Mouse (Mus musculus): Measurements from ENCODE around the gene Grcc10. TPM values are rescaled to one million over a fixed set of nuclear protein-coding genes. Genes with fewer than 3 reads are reported as not detected.
A peak's percentile ranks its signal among the peaks of the same experiment; 100 is the strongest.

Grcc10 gene
- polyA plus RNA-seq, 1 experiment from 2014 or later, result 498 TPM

DNA sequence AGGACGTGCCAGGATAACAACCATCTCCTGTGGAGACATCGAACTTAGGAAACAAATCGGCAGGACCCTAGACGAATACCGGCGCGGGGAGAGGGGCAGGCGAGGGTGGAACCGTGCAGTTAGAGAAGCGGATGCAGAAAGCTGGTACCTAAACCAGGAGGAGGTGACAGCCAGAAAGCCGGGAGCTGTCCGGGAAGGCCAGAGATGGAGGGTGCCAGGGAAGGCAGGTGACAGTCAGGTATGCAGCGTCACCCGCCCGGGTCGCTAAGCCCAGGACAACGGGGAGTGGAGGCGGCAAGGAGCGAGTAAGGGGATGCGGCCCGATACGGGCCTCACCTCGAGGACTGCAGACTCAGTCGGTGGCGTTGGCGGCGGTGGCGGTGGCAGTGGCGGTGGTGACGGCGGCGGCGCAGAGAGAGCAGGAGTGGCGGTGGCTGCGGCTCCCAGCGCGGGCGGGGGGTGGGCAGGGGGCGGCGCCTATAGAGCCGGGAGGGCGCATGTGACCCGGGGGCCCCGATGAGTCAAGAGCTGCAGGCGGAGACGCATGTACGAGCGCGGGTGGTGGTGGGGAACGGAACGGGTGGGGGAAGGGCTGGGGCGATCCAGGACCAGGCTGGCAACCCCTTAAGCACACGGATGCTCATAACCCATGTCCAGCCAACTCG is 28.1 kb upstream of the Grcc10 start, which contains the start of gene Eno2:
TSS of gene Eno2 (minus strand) at position 573 of the 665 bp plus-strand sequence.
- no peak within 1 kb of the TSS for H3K27ac ChIP-seq
- H3K36me3 ChIP-seq, result no peaks in the 10 kb centered on the region
- H3K27me3 ChIP-seq, result peaks cover 17% of the 10 kb centered on the region
- peak within 1 kb of the TSS; percentile 77 for H3K4me2 ChIP-seq (replicated peaks)
- H3K9me3 ChIP-seq, result no peaks in the 10 kb centered on the region
- peak; percentile 67 for ATAC-seq (ENCODE audit: insufficient number of reproducible peaks, insufficient read depth, low FRiP score, low TSS enrichment)
- H3K9ac ChIP-seq, result peak within 1 kb of the TSS; percentile 56
- WGBS, result under 1% methylated on average over 54 of the region's 54 CpGs
- H3K4me1 ChIP-seq, result peaks cover 20% of the 10 kb centered on the region
- peak within 1 kb of the TSS; percentile 46 for H3K4me3 ChIP-seq

- peak overlapping the region; percentile 77 for H3K4me2 ChIP-seq (replicated peaks)
- H3K4me1 ChIP-seq, result peaks cover 20% of the 10 kb centered on the region
- peaks cover 17% of the 10 kb centered on the region for H3K27me3 ChIP-seq
- H3K27ac ChIP-seq, result no peak overlapping the region
- H3K9me3 ChIP-seq, result no peaks in the 10 kb centered on the region
- H3K4me3 ChIP-seq, result peak overlapping the region; percentile 46
- no peak for ATAC-seq (ENCODE audit: insufficient number of reproducible peaks, insufficient read depth, low FRiP score, low TSS enrichment)
- WGBS, result 4% methylated on average over 9 of the region's 9 CpGs
- peak overlapping the region; percentile 56; the same call in 1 of the 2 replicates for H3K9ac ChIP-seq
- no peaks in the 10 kb centered on the region for H3K36me3 ChIP-seq
These were observed 27.5 kb upstream of the Grcc10 start for GRCm38 (mm10) chr6:124768704-124769044.

GRCm38 (mm10) chr6:124767920-124768703 is 26.9 kb upstream of the Grcc10 start:
- H3K27me3 ChIP-seq, result peaks cover 17% of the 10 kb centered on the region
- H3K9me3 ChIP-seq, result no peaks in the 10 kb centered on the region
- ATAC-seq (ENCODE audit: insufficient number of reproducible peaks, insufficient read depth, low FRiP score, low TSS enrichment), result peak; percentile 44; the same call in 1 of the 2 replicates
- peak overlapping the region; percentile 77 for H3K4me2 ChIP-seq (replicated peaks)
- no peaks in the 10 kb centered on the region for H3K36me3 ChIP-seq
- peaks cover 20% of the 10 kb centered on the region for H3K4me1 ChIP-seq
- peak overlapping the region; percentile 46 for H3K4me3 ChIP-seq
- 0 out of 2 replicates have a peak overlapping the region, but pooled peaks have one; percentile 36 for H3K27ac ChIP-seq
- 19% methylated on average over 19 of the region's 19 CpGs for WGBS
- H3K9ac ChIP-seq, result 0 out of 2 replicates have a peak overlapping the region, but pooled peaks have one; percentile 56

GRCm38 (mm10) chr6:124767536-124767919 is 26.4 kb upstream of the Grcc10 start:
- no peaks in the 10 kb centered on the region for H3K9me3 ChIP-seq
- no peak overlapping the region for H3K27ac ChIP-seq
- H3K27me3 ChIP-seq, result peaks cover 17% of the 10 kb centered on the region
- 0 out of 2 replicates have a peak overlapping the region, but pooled peaks have one; percentile 77 for H3K4me2 ChIP-seq (replicated peaks)
- peaks cover 20% of the 10 kb centered on the region for H3K4me1 ChIP-seq
- no peak for ATAC-seq (ENCODE audit: insufficient number of reproducible peaks, insufficient read depth, low FRiP score, low TSS enrichment)
- WGBS, result 31% methylated on average over 4 of the region's 4 CpGs
- no peak overlapping the region for H3K4me3 ChIP-seq
- H3K36me3 ChIP-seq, result no peaks in the 10 kb centered on the region
- no peak overlapping the region for H3K9ac ChIP-seq

DNA sequence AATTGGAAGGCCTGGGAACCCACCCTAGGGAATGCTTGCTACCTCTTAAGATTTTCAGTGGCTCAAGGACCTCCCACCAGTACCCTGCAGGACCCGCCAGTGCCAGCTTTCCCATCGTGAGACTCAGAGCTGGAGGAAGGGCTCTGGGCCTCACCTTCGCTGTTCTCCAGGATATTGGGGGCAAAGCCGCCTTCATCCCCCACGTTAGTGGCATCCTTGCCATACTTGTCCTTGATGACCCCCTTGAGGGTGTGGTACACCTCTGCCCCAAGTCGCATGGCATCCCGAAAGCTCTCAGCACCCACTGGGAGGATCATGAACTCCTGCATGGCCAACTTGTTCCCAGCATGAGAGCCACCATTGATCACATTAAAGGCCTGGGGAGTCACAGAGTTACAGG is 24.8 kb upstream of the Grcc10 start:
- ATAC-seq (ENCODE audit: insufficient number of reproducible peaks, insufficient read depth, low FRiP score, low TSS enrichment), result no peak
- H3K9me3 ChIP-seq, result no peaks in the 10 kb centered on the region

GRCm38 (mm10) chr6:124759259-124759658 is 18.1 kb upstream of the Grcc10 start:
- H3K9ac ChIP-seq, result no peak overlapping the region
- 3% methylated on average over 5 of the region's 5 CpGs for WGBS
- no peaks in the 10 kb centered on the region for H3K9me3 ChIP-seq
- H3K36me3 ChIP-seq, result no peaks in the 10 kb centered on the region
- 0 out of 2 replicates have a peak overlapping the region, but pooled peaks have one; percentile 4 for H3K4me3 ChIP-seq
- no peak for ATAC-seq (ENCODE audit: insufficient number of reproducible peaks, insufficient read depth, low FRiP score, low TSS enrichment)
- H3K27ac ChIP-seq, result peak overlapping the region; percentile 99
- H3K4me2 ChIP-seq (replicated peaks), result peak overlapping the region; percentile 78
- H3K4me1 ChIP-seq, result peaks cover 36% of the 10 kb centered on the region
- H3K27me3 ChIP-seq, result no peaks in the 10 kb centered on the region

More for the DNA sequence above, 24.8 kb upstream of the Grcc10 start:
- no peaks in the 10 kb centered on the region for H3K36me3 ChIP-seq
- H3K27me3 ChIP-seq, result peaks cover 17% of the 10 kb centered on the region
- no peak overlapping the region for H3K4me2 ChIP-seq (replicated peaks)
- H3K4me1 ChIP-seq, result peaks cover 20% of the 10 kb centered on the region
- 83% methylated on average over 7 of the region's 7 CpGs for whole genome bisulfite sequencing
- no peak overlapping the region for H3K4me3 ChIP-seq
- no peak overlapping the region for H3K27ac ChIP-seq
- H3K9ac ChIP-seq, result no peak overlapping the region

GRCm38 (mm10) chr6:124758849-124759232 is 17.7 kb upstream of the Grcc10 start:
- H3K9ac ChIP-seq, result peak overlapping the region; percentile 40; the same call in 1 of the 2 replicates
- H3K4me1 ChIP-seq, result peaks cover 41% of the 10 kb centered on the region
- peak overlapping the region; percentile 99 for H3K27ac ChIP-seq
- H3K4me3 ChIP-seq, result 0 out of 2 replicates have a peak overlapping the region, but pooled peaks have one; percentile 4
- H3K4me2 ChIP-seq (replicated peaks), result peak overlapping the region; percentile 78
- H3K9me3 ChIP-seq, result no peaks in the 10 kb centered on the region
- H3K27me3 ChIP-seq, result no peaks in the 10 kb centered on the region
- no peak for ATAC-seq (ENCODE audit: insufficient number of reproducible peaks, insufficient read depth, low FRiP score, low TSS enrichment)
- WGBS, result 61% methylated on average over 2 of the region's 2 CpGs
- H3K36me3 ChIP-seq, result no peaks in the 10 kb centered on the region

GRCm38 (mm10) chr6:124757909-124758848 is 17.0 kb upstream of the Grcc10 start:
- peaks cover 41% of the 10 kb centered on the region for H3K4me1 ChIP-seq
- WGBS, result 24% methylated on average over 5 of the region's 5 CpGs
- peak overlapping the region; percentile 99 for H3K27ac ChIP-seq
- peak overlapping the region; percentile 74 for H3K4me3 ChIP-seq
- H3K9ac ChIP-seq, result peak overlapping the region; percentile 98
- no peaks in the 10 kb centered on the region for H3K36me3 ChIP-seq
- peak overlapping the region; percentile 78 for H3K4me2 ChIP-seq (replicated peaks)
- no peak for ATAC-seq (ENCODE audit: insufficient number of reproducible peaks, insufficient read depth, low FRiP score, low TSS enrichment)
- H3K9me3 ChIP-seq, result no peaks in the 10 kb centered on the region
- H3K27me3 ChIP-seq, result no peaks in the 10 kb centered on the region

- peaks cover 41% of the 10 kb centered on the region for H3K4me1 ChIP-seq
- WGBS, result 6% methylated on average over 5 of the region's 5 CpGs
- ATAC-seq (ENCODE audit: insufficient number of reproducible peaks, insufficient read depth, low FRiP score, low TSS enrichment), result no peak
These were observed 16.2 kb upstream of the Grcc10 start for GRCm38 (mm10) chr6:124757351-124757880.

DNA sequence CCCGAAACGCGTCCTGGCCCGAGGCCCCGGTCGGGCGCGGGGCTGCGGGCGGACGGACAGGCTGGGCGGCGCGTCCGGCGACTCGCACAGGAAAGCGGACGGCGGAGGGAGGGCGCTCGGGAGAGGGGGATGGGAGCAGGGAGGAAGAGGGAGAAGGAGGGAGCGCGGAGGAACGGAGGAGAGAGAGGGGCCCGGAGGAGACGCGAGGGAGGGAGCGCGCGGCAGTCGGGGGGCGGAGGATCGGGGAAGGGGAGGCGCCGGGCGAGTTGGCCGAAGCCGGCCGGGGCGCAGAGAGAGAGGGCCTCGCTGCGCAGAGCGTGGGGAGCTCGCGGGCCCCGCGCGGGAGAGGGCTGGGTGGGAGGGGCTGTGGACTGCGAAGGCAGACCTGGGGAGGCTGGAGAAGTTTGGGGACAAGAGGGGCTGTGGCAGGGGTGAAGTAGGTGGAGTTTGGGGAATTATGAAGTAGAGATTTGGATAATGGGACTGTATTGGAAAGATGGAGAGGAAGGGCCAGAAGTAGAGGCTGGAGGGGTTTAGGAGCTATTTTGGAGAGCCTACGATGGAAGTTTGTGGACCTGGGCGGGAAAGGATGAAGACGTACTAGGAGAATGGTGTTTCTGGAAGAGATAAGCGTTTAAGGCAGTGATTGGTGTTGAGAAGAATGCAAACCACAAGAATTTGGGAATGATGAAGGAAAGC is 15.6 kb upstream of the Grcc10 start:
- 1% methylated on average over 50 of the region's 54 CpGs for WGBS
- no peaks in the 10 kb centered on the region for H3K9me3 ChIP-seq
- ATAC-seq (ENCODE audit: insufficient number of reproducible peaks, insufficient read depth, low FRiP score, low TSS enrichment), result peak; percentile 77
- H3K27me3 ChIP-seq, result no peaks in the 10 kb centered on the region
- peaks cover 41% of the 10 kb centered on the region for H3K4me1 ChIP-seq
- peak overlapping the region; percentile 78 for H3K4me2 ChIP-seq (replicated peaks)
- no peaks in the 10 kb centered on the region for H3K36me3 ChIP-seq
- H3K9ac ChIP-seq, result peak overlapping the region; percentile 98
- H3K27ac ChIP-seq, result peak overlapping the region; percentile 99
- H3K4me3 ChIP-seq, result peak overlapping the region; percentile 74

More at GRCm38 (mm10) chr6:124757351-124757880, 16.2 kb upstream of the Grcc10 start:
- H3K36me3 ChIP-seq, result no peaks in the 10 kb centered on the region
- H3K4me2 ChIP-seq (replicated peaks), result peak overlapping the region; percentile 78
- peak overlapping the region; percentile 99 for H3K27ac ChIP-seq
- H3K4me3 ChIP-seq, result peak overlapping the region; percentile 74
- H3K9me3 ChIP-seq, result no peaks in the 10 kb centered on the region
- peak overlapping the region; percentile 98 for H3K9ac ChIP-seq
- H3K27me3 ChIP-seq, result no peaks in the 10 kb centered on the region
